Mouse (Mus musculus) lung, adult 2 months (tissue): Measurements from ENCODE around the gene Fancd2os.

Source experiments
- CTCF ChIP-seq: fragments of 200-500 bp; IDR thresholded peaks from 2 replicates; pipeline ENCODE4 v1.5.1; 2011; ENCODE audit warnings: mild to moderate bottlenecking, low read length, control low read depth; ENCODE audit not compliant: insufficient read depth
- POLR2A ChIP-seq: fragments of 200-500 bp; IDR thresholded peaks from 2 replicates; pipeline ENCODE4 v1.6.1; 2011; ENCODE audit warnings: low read depth, mild to moderate bottlenecking, control low read depth, low read length, borderline replicate concordance; ENCODE audit errors: extremely low read depth

GRCm38 (mm10) chr6:113592637-113593036, 7.9 kb downstream of the Fancd2os start:
- TF ChIP-seq POLR2A (no peak), CTCF (no peak)
